Mouse (Mus musculus): ENCODE measurements around the gene Marveld2. TPM values are rescaled to one million over a fixed set of nuclear protein-coding genes. Genes with fewer than 3 reads are reported as not detected.

Marveld2 gene
- polyA plus RNA-seq, 2 experiments: 4.0 to 5.9 TPM

- WGBS (ENCODE audit: insufficient replicate concordance): 30% methylated on average over 8 of the region's 8 CpGs
- no peak overlapping the region for H3K27ac ChIP-seq
- DNase-seq (ENCODE audit: low read depth in 3 of 3, low spot score in 3 of 3): no peak
- no peaks in the 10 kb centered on the region for H3K36me3 ChIP-seq (replicated peaks; ENCODE audit: control insufficient read depth, insufficient read depth, low read depth)
- peak overlapping the region; percentile 59 for H3K4me2 ChIP-seq (ENCODE audit: low read depth)
- peaks cover 0 to 11% of the 10 kb centered on the region in 2 experiments; a peak in 3 of 4 replicates for H3K4me1 ChIP-seq (replicated peaks; ENCODE audit: control insufficient read depth in 2 of 2, insufficient read depth in 2 of 2, low read length in 1 of 2)
- TF ChIP-seq EP300 (IDR thresholded peaks at IDR 0.05; ENCODE audit: low read depth): no peak
- no peak for TF ChIP-seq CTCF (IDR thresholded peaks at IDR 0.05; ENCODE audit: low read depth)
- no peaks in the 10 kb centered on the region for H3K9me3 ChIP-seq (ENCODE audit: control insufficient read depth, low read length)
- H3K27me3 ChIP-seq (ENCODE audit: control insufficient read depth, insufficient read depth, low read length): no peaks in the 10 kb centered on the region
- peak overlapping the region; percentile 27 to 31; a peak in 3 of 4 replicates for H3K4me3 ChIP-seq (ENCODE audit: insufficient read depth in 1 of 2, low read depth in 2 of 2, low read length in 2 of 2)
- peak; percentile 40 for ATAC-seq (ENCODE audit: insufficient read depth)
- H3K9ac ChIP-seq (replicated peaks): peak overlapping the region; percentile 16
Observed at GRCm38 (mm10) chr13:100601034-100601433, 15.7 kb downstream of the Marveld2 start.

- TF ChIP-seq EP300 (IDR thresholded peaks at IDR 0.05; ENCODE audit: low read depth): no peak
- no peak for TF ChIP-seq CTCF (IDR thresholded peaks at IDR 0.05; ENCODE audit: low read depth)
- H3K9me3 ChIP-seq (ENCODE audit: control insufficient read depth, low read length): no peaks in the 10 kb centered on the region
- H3K36me3 ChIP-seq (replicated peaks; ENCODE audit: control insufficient read depth, insufficient read depth, low read depth): no peaks in the 10 kb centered on the region
- no peak overlapping the region; the same call in 1 of the 2 replicates for H3K9ac ChIP-seq (replicated peaks)
- DNase-seq (ENCODE audit: low read depth in 3 of 3, low spot score in 3 of 3) (no peak), ATAC-seq (ENCODE audit: insufficient read depth) (no peak)
- peak overlapping the region; percentile 59 for H3K4me2 ChIP-seq (ENCODE audit: low read depth)
- no peak overlapping the region for H3K27ac ChIP-seq
- peaks cover 0 to 11% of the 10 kb centered on the region in 2 experiments; a peak in 3 of 4 replicates for H3K4me1 ChIP-seq (replicated peaks; ENCODE audit: control insufficient read depth in 2 of 2, insufficient read depth in 2 of 2, low read length in 1 of 2)
- H3K4me3 ChIP-seq (ENCODE audit: insufficient read depth in 1 of 2, low read depth in 2 of 2, low read length in 2 of 2): peak overlapping the region; percentile 27 to 31; a peak in 3 of 4 replicates
- WGBS (ENCODE audit: insufficient replicate concordance): 43% methylated on average over 12 of the region's 12 CpGs
- H3K27me3 ChIP-seq (ENCODE audit: control insufficient read depth, insufficient read depth, low read length): no peaks in the 10 kb centered on the region
Observed at GRCm38 (mm10) chr13:100600317-100600716, 16.5 kb downstream of the Marveld2 start.

GRCm38 (mm10) chr13:100597284-100597683 lies 19.5 kb downstream of the Marveld2 start:
- 77% methylated on average over 9 of the region's 9 CpGs for WGBS (ENCODE audit: insufficient replicate concordance)
- no peaks in the 10 kb centered on the region for H3K36me3 ChIP-seq (replicated peaks; ENCODE audit: control insufficient read depth, insufficient read depth, low read depth)
- peaks cover 0 to 15% of the 10 kb centered on the region in 2 experiments; a peak in 3 of 4 replicates for H3K4me1 ChIP-seq (replicated peaks; ENCODE audit: control insufficient read depth in 2 of 2, insufficient read depth in 2 of 2, low read length in 1 of 2)
- H3K27me3 ChIP-seq (ENCODE audit: control insufficient read depth, insufficient read depth, low read length): no peaks in the 10 kb centered on the region
- no peak overlapping the region for H3K9ac ChIP-seq (replicated peaks)
- TF ChIP-seq CTCF (IDR thresholded peaks at IDR 0.05; ENCODE audit: low read depth) (no peak), EP300 (IDR thresholded peaks at IDR 0.05; ENCODE audit: low read depth) (no peak)
- ATAC-seq (ENCODE audit: insufficient read depth) (no peak), DNase-seq (ENCODE audit: low read depth in 3 of 3, low spot score in 3 of 3) (no peak)
- no peaks in the 10 kb centered on the region for H3K9me3 ChIP-seq (ENCODE audit: control insufficient read depth, low read length)
- H3K4me2 ChIP-seq (ENCODE audit: low read depth): no peak overlapping the region
- H3K27ac ChIP-seq: no peak overlapping the region
- no peak overlapping the region for H3K4me3 ChIP-seq (ENCODE audit: insufficient read depth in 1 of 2, low read depth in 2 of 2, low read length in 2 of 2)

- H3K4me1 ChIP-seq (replicated peaks; ENCODE audit: control insufficient read depth in 2 of 2, insufficient read depth in 2 of 2, low read length in 1 of 2): peaks cover 0 to 5% of the 10 kb centered on the region in 2 experiments; a peak in 1 of 4 replicates
- no peak overlapping the region for H3K4me2 ChIP-seq (ENCODE audit: low read depth)
- no peak for ATAC-seq (ENCODE audit: insufficient read depth)
- H3K27ac ChIP-seq: no peak overlapping the region
- WGBS (ENCODE audit: insufficient replicate concordance): 63% methylated on average over 3 of the region's 3 CpGs
- no peak overlapping the region for H3K9ac ChIP-seq (replicated peaks)
- no peaks in the 10 kb centered on the region for H3K36me3 ChIP-seq (replicated peaks; ENCODE audit: control insufficient read depth, insufficient read depth, low read depth)
- no peaks in the 10 kb centered on the region for H3K9me3 ChIP-seq (ENCODE audit: control insufficient read depth, low read length)
- no peak overlapping the region for H3K4me3 ChIP-seq (ENCODE audit: insufficient read depth in 1 of 2, low read depth in 2 of 2, low read length in 2 of 2)
- no peak for DNase-seq (ENCODE audit: low read depth in 3 of 3, low spot score in 3 of 3)
- TF ChIP-seq EP300 (IDR thresholded peaks at IDR 0.05; ENCODE audit: low read depth) (no peak), CTCF (IDR thresholded peaks at IDR 0.05; ENCODE audit: low read depth) (no peak)
- H3K27me3 ChIP-seq (ENCODE audit: control insufficient read depth, insufficient read depth, low read length): no peaks in the 10 kb centered on the region
Observed at GRCm38 (mm10) chr13:100595552-100595885, 21.3 kb downstream of the Marveld2 start.

GRCm38 (mm10) chr13:100594838-100595551 lies 21.8 kb downstream of the Marveld2 start:
- H3K27me3 ChIP-seq (ENCODE audit: control insufficient read depth, insufficient read depth, low read length): no peaks in the 10 kb centered on the region
- H3K9ac ChIP-seq (replicated peaks): no peak overlapping the region
- no peak for DNase-seq (ENCODE audit: low read depth in 3 of 3, low spot score in 3 of 3)
- no peak for TF ChIP-seq EP300 (IDR thresholded peaks at IDR 0.05; ENCODE audit: low read depth)
- TF ChIP-seq CTCF (IDR thresholded peaks at IDR 0.05; ENCODE audit: low read depth): no peak
- H3K9me3 ChIP-seq (ENCODE audit: control insufficient read depth, low read length): no peaks in the 10 kb centered on the region
- H3K4me1 ChIP-seq (replicated peaks; ENCODE audit: control insufficient read depth in 2 of 2, insufficient read depth in 2 of 2, low read length in 1 of 2): peaks cover 0 to 4% of the 10 kb centered on the region in 2 experiments; a peak in 1 of 4 replicates
- no peak overlapping the region for H3K27ac ChIP-seq
- no peak overlapping the region for H3K4me3 ChIP-seq (ENCODE audit: insufficient read depth in 1 of 2, low read depth in 2 of 2, low read length in 2 of 2)
- 59% methylated on average over 5 of the region's 5 CpGs for WGBS (ENCODE audit: insufficient replicate concordance)
- no peak for ATAC-seq (ENCODE audit: insufficient read depth)
- no peak overlapping the region for H3K4me2 ChIP-seq (ENCODE audit: low read depth)
- H3K36me3 ChIP-seq (replicated peaks; ENCODE audit: control insufficient read depth, insufficient read depth, low read depth): no peaks in the 10 kb centered on the region
